Mouse (Mus musculus): ENCODE data around the gene Tjp1.
A peak's percentile ranks its signal among the peaks of the same experiment; 100 is the strongest.

Gene Tjp1

GRCm38 (mm10) chr7:65527071-65528007 is at the start of gene Tjp1:
Gene Tjp1, minus strand, starts transcription at chr7:65527781.
- peak; percentile 66 for DNase-seq

- DNase-seq = peak; percentile 80
These were observed 49.5 kb upstream of the Tjp1 start for GRCm38 (mm10) chr7:65577118-65577517.

- peak; percentile 66 for DNase-seq
These were observed 45.1 kb upstream of the Tjp1 start for GRCm38 (mm10) chr7:65572731-65573130.

GRCm38 (mm10) chr7:65570691-65571090 is 43.1 kb upstream of the Tjp1 start:
- no peak for DNase-seq

GRCm38 (mm10) chr7:65555996-65556395 is 28.4 kb upstream of the Tjp1 start:
- DNase-seq = no peak

GRCm38 (mm10) chr7:65545741-65546140 is 18.2 kb upstream of the Tjp1 start:
- DNase-seq = peak; percentile 23

- no peak for DNase-seq
These were observed 5.1 kb upstream of the Tjp1 start for GRCm38 (mm10) chr7:65532689-65533088.

- peak; percentile 57 for DNase-seq
These were observed 4.5 kb downstream of the Tjp1 start for GRCm38 (mm10) chr7:65523116-65523515.

- peak; percentile 35 for DNase-seq
These were observed 5.1 kb downstream of the Tjp1 start for GRCm38 (mm10) chr7:65522490-65522889.

- peak; percentile 42 for DNase-seq
These were observed 7.0 kb downstream of the Tjp1 start for GRCm38 (mm10) chr7:65520622-65521021.

- DNase-seq = peak; percentile 93
These were observed 7.6 kb downstream of the Tjp1 start for GRCm38 (mm10) chr7:65519788-65520563.

GRCm38 (mm10) chr7:65516903-65517302 is 10.7 kb downstream of the Tjp1 start:
- peak; percentile 19 for DNase-seq

- DNase-seq = peak; percentile 55
These were observed 14.0 kb downstream of the Tjp1 start for GRCm38 (mm10) chr7:65513451-65514179.

GRCm38 (mm10) chr7:65509357-65509756 is 18.2 kb downstream of the Tjp1 start:
- DNase-seq = peak; percentile 85

- no peak for DNase-seq
These were observed 20.2 kb downstream of the Tjp1 start for GRCm38 (mm10) chr7:65507341-65507740.

- peak; percentile 74 for DNase-seq
These were observed 24.9 kb downstream of the Tjp1 start for GRCm38 (mm10) chr7:65502486-65503322.

- DNase-seq = peak; percentile 80
These were observed 26.8 kb downstream of the Tjp1 start for GRCm38 (mm10) chr7:65500746-65501145.

- peak; percentile 93 for DNase-seq
These were observed 29.6 kb downstream of the Tjp1 start for GRCm38 (mm10) chr7:65497733-65498583.

GRCm38 (mm10) chr7:65490526-65490925 is 37.1 kb downstream of the Tjp1 start:
- DNase-seq = peak; percentile 82

GRCm38 (mm10) chr7:65489742-65490141 is 37.8 kb downstream of the Tjp1 start:
- DNase-seq = peak; percentile 79

- peak; percentile 27 for DNase-seq
These were observed 38.4 kb downstream of the Tjp1 start for GRCm38 (mm10) chr7:65489195-65489594.

Measured in heart, adult 11 months (tissue).